Mouse (Mus musculus): Measurements from ENCODE around the gene Tmem270.

- TF ChIP-seq POLR2A (IDR thresholded peaks at IDR 0.05; ENCODE audit: insufficient read length, low read depth) (no peak), POLR2AphosphoS2 (IDR thresholded peaks at IDR 0.05; ENCODE audit: insufficient read length, low read depth) (no peak), REST (IDR thresholded peaks at IDR 0.05; ENCODE audit: insufficient read depth, insufficient read length) (no peak), MYOD1 (IDR thresholded peaks at IDR 0.05; ENCODE audit: control insufficient read depth in 1 of 3, insufficient read length in 2 of 3, low read depth in 2 of 3) (no peak)
Observed at GRCm38 (mm10) chr5:134911901-134912300, 5.4 kb upstream of the Tmem270 start.
